Mouse (Mus musculus) embryonic facial prominence, embryonic 12.5 days (tissue): ENCODE measurements around the gene Rrp36. TPM values are rescaled to one million over a fixed set of nuclear protein-coding genes. Genes with fewer than 3 reads are reported as not detected.
A peak's percentile ranks its signal among the peaks of the same experiment; 100 is the strongest.

Source experiments
- ATAC-seq: fragments of 200-750 bp; cut with Nextera tagmentation; 2 replicates; pipeline ENCODE4 v1.8.0; 2017; ENCODE audit not compliant: insufficient number of reproducible peaks, insufficient read depth, low FRiP score, low TSS enrichment
- H3K27ac ChIP-seq: fragments of 300-500 bp; sonication (generic); 2 replicates; pipeline ENCODE4 v1.5.1; 2016; ENCODE audit warnings: mild to moderate bottlenecking
- H3K27me3 ChIP-seq: fragments of 300-500 bp; sonication (generic); 2 replicates; pipeline ENCODE4 v1.6.1; 2016; ENCODE audit warnings: mild to moderate bottlenecking, moderate library complexity
- H3K36me3 ChIP-seq: fragments of 300-500 bp; sonication (generic); 2 replicates; pipeline ENCODE4 v1.6.1; 2016; ENCODE audit warnings: mild to moderate bottlenecking
- H3K4me1 ChIP-seq: fragments of 300-500 bp; sonication (generic); 2 replicates; pipeline ENCODE4 v1.6.1; 2016
- H3K4me2 ChIP-seq: fragments of 300-500 bp; sonication (generic); replicated peaks from 2 replicates; pipeline ENCODE4 v1.6.1; 2016; ENCODE audit warnings: mild to moderate bottlenecking, moderate library complexity
- H3K4me3 ChIP-seq: fragments of 300-500 bp; sonication (generic); 2 replicates; pipeline ENCODE4 v1.5.1; 2016; ENCODE audit warnings: mild to moderate bottlenecking
- H3K9ac ChIP-seq: fragments of 300-500 bp; sonication (generic); 2 replicates; pipeline ENCODE4 v1.6.1; 2016; ENCODE audit warnings: mild to moderate bottlenecking, moderate library complexity
- H3K9me3 ChIP-seq: fragments of 300-500 bp; sonication (generic); 2 replicates; pipeline ENCODE4 v1.6.1; 2016; ENCODE audit warnings: mild to moderate bottlenecking, moderate library complexity
- WGBS: fragments of 180-500 bp; shearing (Covaris S2); methylation state at CpG from one replicate; pipeline ENCODE4 v1.1.7; 2016; 5-methylcytosine and 5-hydroxymethylcytosine counted together
- polyA plus RNA-seq: library from polyadenylated mRNA; unstranded; fragments of >200 nt; fragmentation: Nextera tagmentation; extraction: Ambion mirVana; gene quantifications from 2 replicates; pipeline ENCODE4 v1.2.1, GENCODE M21; 2016

Rrp36 gene
- polyA plus RNA-seq, 1 experiment from 2014 or later, result 62.6 TPM

- WGBS, result 27% methylated on average over 10 of the region's 10 CpGs
- Histone ChIP-seq H3K36me3 (no peaks in the 10 kb centered on the region), H3K27ac (peak overlapping the region; percentile 74), H3K4me3 (0 out of 2 replicates have a peak overlapping the region, but pooled peaks have one; percentile 1), H3K27me3 (no peaks in the 10 kb centered on the region), H3K4me2 (peak overlapping the region; percentile 34), H3K9me3 (no peaks in the 10 kb centered on the region), H3K9ac (no peak overlapping the region), H3K4me1 (peaks cover 89% of the 10 kb centered on the region)
- no peak for ATAC-seq
Measured at GRCm38 (mm10) chr17:46623819-46624557, 50.2 kb downstream of the Rrp36 start.

- Histone ChIP-seq H3K36me3 (no peaks in the 10 kb centered on the region), H3K4me1 (peaks cover 99% of the 10 kb centered on the region), H3K27ac (0 out of 2 replicates have a peak overlapping the region, but pooled peaks have one; percentile 51), H3K4me3 (no peak overlapping the region), H3K9me3 (no peaks in the 10 kb centered on the region), H3K27me3 (no peaks in the 10 kb centered on the region), H3K4me2 (no peak overlapping the region), H3K9ac (no peak overlapping the region)
- 70% methylated on average over 11 of the region's 11 CpGs for whole genome bisulfite sequencing
- no peak for ATAC-seq
Measured at GRCm38 (mm10) chr17:46622269-46622668, 51.9 kb downstream of the Rrp36 start.

- Histone ChIP-seq H3K4me2 (peak overlapping the region; percentile 2; the same call in 1 of the 2 replicates), H3K9ac (no peak overlapping the region), H3K4me3 (no peak overlapping the region), H3K27me3 (no peaks in the 10 kb centered on the region), H3K36me3 (no peaks in the 10 kb centered on the region), H3K4me1 (peaks cover 97% of the 10 kb centered on the region), H3K9me3 (no peaks in the 10 kb centered on the region), H3K27ac (peak overlapping the region; percentile 51)
- no peak for ATAC-seq
- WGBS, result 51% methylated on average over 15 of the region's 15 CpGs
Measured at GRCm38 (mm10) chr17:46621324-46621723, 52.8 kb downstream of the Rrp36 start.

GRCm38 (mm10) chr17:46619683-46620357, 54.3 kb downstream of the Rrp36 start:
- 20% methylated on average over 16 of the region's 16 CpGs for WGBS
- no peaks in the 10 kb centered on the region for H3K27me3 ChIP-seq
- no peaks in the 10 kb centered on the region for H3K9me3 ChIP-seq
- H3K4me3 ChIP-seq, result no peak overlapping the region
- peak overlapping the region; percentile 38 for H3K4me2 ChIP-seq
- no peaks in the 10 kb centered on the region for H3K36me3 ChIP-seq
- no peak overlapping the region for H3K9ac ChIP-seq
- no peak for ATAC-seq
- H3K4me1 ChIP-seq, result peaks cover 94% of the 10 kb centered on the region
- H3K27ac ChIP-seq, result peak overlapping the region; percentile 98

- Histone ChIP-seq H3K27ac (peak overlapping the region; percentile 98), H3K36me3 (no peaks in the 10 kb centered on the region), H3K4me2 (peak overlapping the region; percentile 38), H3K9ac (peak overlapping the region; percentile 46), H3K9me3 (no peaks in the 10 kb centered on the region), H3K4me3 (no peak overlapping the region), H3K27me3 (no peaks in the 10 kb centered on the region), H3K4me1 (peaks cover 88% of the 10 kb centered on the region)
- peak; percentile 44; the same call in 1 of the 2 replicates for ATAC-seq
- WGBS, result 4% methylated on average over 27 of the region's 27 CpGs
Measured at GRCm38 (mm10) chr17:46618769-46619682, 55.1 kb downstream of the Rrp36 start.

- Histone ChIP-seq H3K4me3 (no peak overlapping the region), H3K4me2 (peak overlapping the region; percentile 38), H3K4me1 (peaks cover 88% of the 10 kb centered on the region), H3K9me3 (no peaks in the 10 kb centered on the region), H3K9ac (peak overlapping the region; percentile 46), H3K27ac (peak overlapping the region; percentile 98), H3K36me3 (no peaks in the 10 kb centered on the region), H3K27me3 (no peaks in the 10 kb centered on the region)
- WGBS, result 2% methylated on average over 6 of the region's 6 CpGs
- no peak for ATAC-seq
Measured at GRCm38 (mm10) chr17:46618394-46618768, 55.8 kb downstream of the Rrp36 start.

GRCm38 (mm10) chr17:46617799-46618198, 56.4 kb downstream of the Rrp36 start:
- Histone ChIP-seq H3K27ac (peak overlapping the region; percentile 98), H3K9ac (no peak overlapping the region), H3K4me2 (peak overlapping the region; percentile 38), H3K4me1 (peaks cover 88% of the 10 kb centered on the region), H3K4me3 (no peak overlapping the region), H3K27me3 (no peaks in the 10 kb centered on the region), H3K9me3 (no peaks in the 10 kb centered on the region), H3K36me3 (no peaks in the 10 kb centered on the region)
- no peak for ATAC-seq
- 43% methylated on average over 12 of the region's 12 CpGs for WGBS

Other genes with a start within 250 kb of the Rrp36 start
- gene Crip3, start 245.4 kb downstream of the Rrp36 start, polyA plus RNA-seq, result 1.0 and 1.2 TPM in 2 replicates
- not detected in 2 replicates for gene Slc22a7, start 235.9 kb downstream of the Rrp36 start, polyA plus RNA-seq
- 0.88 and 1.3 TPM in 2 replicates for gene Ttbk1, start 186.7 kb downstream of the Rrp36 start, polyA plus RNA-seq
- 58.2 and 63.4 TPM in 2 replicates for gene Dnph1, start 177.6 kb downstream of the Rrp36 start, polyA plus RNA-seq
- gene Cul9, start 128.0 kb downstream of the Rrp36 start, polyA plus RNA-seq, result 12.4 and 13.4 TPM in 2 replicates
- 10.5 and 12.0 TPM in 2 replicates for gene Srf, start 118.2 kb downstream of the Rrp36 start, polyA plus RNA-seq
- 130 and 134 TPM in 2 replicates for gene Ptk7, start 44.8 kb downstream of the Rrp36 start, polyA plus RNA-seq
- 28.5 and 29.8 TPM in 2 replicates for gene Klc4, start 28.3 kb downstream of the Rrp36 start, polyA plus RNA-seq
- 98.1 and 102 TPM in 2 replicates for gene Mrpl2, start 28.1 kb downstream of the Rrp36 start, polyA plus RNA-seq
- 57.3 and 61.1 TPM in 2 replicates for gene Cul7, start 24.0 kb downstream of the Rrp36 start, polyA plus RNA-seq
- 170 and 174 TPM in 2 replicates for gene Mea1, start 4.4 kb upstream of the Rrp36 start, polyA plus RNA-seq
- 134 and 137 TPM in 2 replicates for gene Klhdc3, start 6.6 kb upstream of the Rrp36 start, polyA plus RNA-seq
- gene Ppp2r5d, start 30.8 kb upstream of the Rrp36 start, polyA plus RNA-seq, result 110 and 111 TPM in 2 replicates
- 43.0 and 45.1 TPM in 2 replicates for gene Pex6, start 37.1 kb upstream of the Rrp36 start, polyA plus RNA-seq
- 0.69 and 0.74 TPM in 2 replicates for gene Gnmt, start 54.8 kb upstream of the Rrp36 start, polyA plus RNA-seq
- 61.2 and 63.1 TPM in 2 replicates for gene Cnpy3, start 77.9 kb upstream of the Rrp36 start, polyA plus RNA-seq
- 0.41 and 0.47 TPM in 2 replicates for gene Ptcra, start 89.4 kb upstream of the Rrp36 start, polyA plus RNA-seq
- 54.8 and 59.5 TPM in 2 replicates for gene 2310039H08Rik, start 98.3 kb upstream of the Rrp36 start, polyA plus RNA-seq
- 180 and 184 TPM in 2 replicates for gene Rpl7l1, start 108.3 kb upstream of the Rrp36 start, polyA plus RNA-seq
- 4.6 and 5.5 TPM in 2 replicates for gene Bicral, start 184.1 kb upstream of the Rrp36 start, polyA plus RNA-seq
- gene Tbcc, start 216.3 kb upstream of the Rrp36 start, polyA plus RNA-seq, result 80.2 and 83.7 TPM in 2 replicates
- 0.09 TPM in 1 of 2 replicates, not detected in the other for gene Prph2, start 236.1 kb upstream of the Rrp36 start, polyA plus RNA-seq